Mouse (Mus musculus) Patski (cell line): ENCODE results near the gene Col6a4. TPM values are rescaled to one million over a fixed set of nuclear protein-coding genes. Genes with fewer than 3 reads are reported as not detected.
A peak's percentile ranks its signal among the peaks of the same experiment; 100 is the strongest.

Source experiments
- ATAC-seq: fragments of 100-300 bp; one replicate; pipeline ENCODE4 v1.8.0; 2021
- CTCF ChIA-PET: fragments of 350-600 bp; sonication (Branson Sonifier 250); formaldehyde crosslinking; loops from one replicate; lab custom pipeline; 2022; ENCODE audit warnings: inconsistent platforms; lab: Charles Lee
- POLR2A ChIA-PET: fragments of 350-600 bp; sonication (Branson Sonifier 250); formaldehyde crosslinking; loops from one replicate; lab custom pipeline; 2022; ENCODE audit warnings: antibody characterized with exemption, inconsistent platforms; lab: Charles Lee
- DNase-seq: peaks from one replicate; pipeline ENCODE4 v3.0.0-alpha.2; 2011; ENCODE audit warnings: low read depth, low spot score
- H3K27me3 ChIP-seq: fragments of 371-371 bp; one replicate; pipeline ENCODE4 v1.5.1; 2021
- CTCF ChIP-seq: fragments of 100-300 bp; IDR thresholded peaks from one replicate; pipeline ENCODE4 v1.5.1; 2021
- in situ Hi-C: fragments of 300-500 bp; cut with MboI; formaldehyde crosslinking; loops from 3 replicates; pipeline ENCODE4 v1.11.1; 2018; ENCODE audit warnings: low pct_unique_long_range_greater_than_20kb, mixed read lengths
- polyA plus RNA-seq: library from polyadenylated mRNA; unstranded; gene quantifications from one replicate; pipeline ENCODE4 v1.2.3, GENCODE M21; 2021

The Col6a4 gene
- polyA plus RNA-seq, result 0.21 TPM

DNA sequence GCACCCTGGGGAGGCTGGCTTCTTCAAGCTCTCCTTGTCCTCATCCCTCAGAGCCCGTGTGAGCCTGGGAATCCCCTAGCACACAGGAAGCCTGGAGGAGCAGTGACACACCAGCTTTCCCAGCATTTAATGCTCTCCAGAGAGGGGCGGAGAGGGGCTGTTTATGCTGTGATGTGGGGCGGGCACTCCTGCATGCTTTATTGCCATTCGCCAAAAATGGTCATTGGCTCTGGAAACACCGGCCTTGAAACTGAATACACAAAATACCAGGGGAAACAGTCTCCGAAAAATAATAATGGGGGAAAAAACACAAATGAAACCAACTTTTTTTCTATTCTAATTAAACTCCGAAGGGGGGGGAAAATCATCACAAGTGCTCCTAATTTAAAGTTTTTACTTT, at the start of gene Col6a4:
TSS of gene Col6a4 (minus strand) at position 101 of the 400 bp plus-strand sequence.
- no peak for ATAC-seq
- DNase-seq, result no peak
- peaks cover 15% of the 10 kb centered on the region for H3K27me3 ChIP-seq
- in situ Hi-C loops, result no loop called here
- ChIA-PET CTCF (no interaction called here), POLR2A (no interaction called here)
- TF ChIP-seq CTCF, result no peak

DNA sequence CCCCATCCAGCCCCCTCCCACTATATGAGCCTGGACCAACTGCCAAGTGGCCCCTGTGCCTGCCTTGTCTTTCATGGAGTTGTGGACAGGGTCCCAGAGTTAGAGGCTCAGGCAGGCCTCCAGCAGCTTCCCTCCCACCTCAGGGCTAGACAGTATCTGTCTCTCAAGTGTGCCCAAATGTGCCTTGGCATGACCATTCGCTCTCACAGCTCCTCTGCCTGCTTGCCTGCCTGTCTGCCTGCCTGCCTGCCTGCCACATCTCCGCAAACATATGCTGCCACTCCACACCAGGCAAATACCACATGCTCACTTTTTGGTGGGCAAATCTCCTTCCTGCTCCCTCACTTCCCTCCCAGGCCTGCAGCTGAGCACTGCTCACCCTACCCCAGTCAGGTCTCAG, 49.0 kb upstream of the Col6a4 start:
- ATAC-seq (no peak), DNase-seq (no peak)
- in situ Hi-C loops, result no loop called here
- peaks cover 27% of the 10 kb centered on the region for H3K27me3 ChIP-seq
- no peak for TF ChIP-seq CTCF
- ChIA-PET POLR2A (no interaction called here), CTCF (interaction anchor here (1.6 kb wide), 1 partner anchor 33 kb away, joined by 4 read pairs; no protein-coding TSS in a partner anchor)

- peaks cover 24% of the 10 kb centered on the region for H3K27me3 ChIP-seq
- DNase-seq (no peak), ATAC-seq (no peak)
- TF ChIP-seq CTCF, result no peak
- POLR2A ChIA-PET, result no interaction called here
- in situ Hi-C loops, result no loop called here
- CTCF ChIA-PET, result no interaction called here
Measured at GRCm38 (mm10) chr9:106144176-106144575, 47.6 kb upstream of the Col6a4 start.

- in situ Hi-C loops, result no loop called here
- ChIA-PET CTCF (no interaction called here), POLR2A (no interaction called here)
- no peak for ATAC-seq
- TF ChIP-seq CTCF, result no peak
- H3K27me3 ChIP-seq, result peaks cover 7% of the 10 kb centered on the region
- no peak for DNase-seq
Measured at GRCm38 (mm10) chr9:106141955-106142354, 45.4 kb upstream of the Col6a4 start.

DNA sequence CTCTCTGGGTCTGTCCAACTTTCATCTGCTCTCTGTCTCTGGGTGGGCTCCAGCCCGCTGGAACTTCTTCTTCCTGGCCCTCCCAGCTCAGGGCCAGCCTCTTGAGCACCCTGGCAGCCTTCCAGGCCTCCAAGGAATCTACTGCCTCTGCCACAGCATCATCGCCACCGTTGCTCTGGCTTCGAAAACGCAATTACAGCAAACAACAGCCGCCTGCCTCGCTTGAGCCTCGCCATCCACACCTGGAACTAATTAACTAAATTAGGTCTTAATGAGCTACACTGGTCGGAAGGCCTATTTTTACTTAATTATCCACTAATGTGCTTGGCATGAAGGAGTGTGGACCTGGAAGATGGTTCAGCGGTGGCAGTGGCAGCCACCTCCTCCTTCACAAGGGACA, 43.2 kb upstream of the Col6a4 start:
- ATAC-seq (no peak), DNase-seq (no peak)
- in situ Hi-C loops, result no loop called here
- ChIA-PET CTCF (no interaction called here), POLR2A (no interaction called here)
- no peak for TF ChIP-seq CTCF
- peaks cover 4% of the 10 kb centered on the region for H3K27me3 ChIP-seq

- in situ Hi-C loops, result no loop called here
- ChIA-PET CTCF (interaction anchor here (1.2 to 1.9 kb wide), 3 partner anchors 9 to 25 kb away, joined by 3 to 7 read pairs (median 3); no protein-coding TSS in a partner anchor), POLR2A (no interaction called here)
- ATAC-seq (no peak), DNase-seq (no peak)
- peaks cover 4% of the 10 kb centered on the region for H3K27me3 ChIP-seq
- no peak for TF ChIP-seq CTCF
Measured at GRCm38 (mm10) chr9:106137671-106138216, 41.2 kb upstream of the Col6a4 start.

DNA sequence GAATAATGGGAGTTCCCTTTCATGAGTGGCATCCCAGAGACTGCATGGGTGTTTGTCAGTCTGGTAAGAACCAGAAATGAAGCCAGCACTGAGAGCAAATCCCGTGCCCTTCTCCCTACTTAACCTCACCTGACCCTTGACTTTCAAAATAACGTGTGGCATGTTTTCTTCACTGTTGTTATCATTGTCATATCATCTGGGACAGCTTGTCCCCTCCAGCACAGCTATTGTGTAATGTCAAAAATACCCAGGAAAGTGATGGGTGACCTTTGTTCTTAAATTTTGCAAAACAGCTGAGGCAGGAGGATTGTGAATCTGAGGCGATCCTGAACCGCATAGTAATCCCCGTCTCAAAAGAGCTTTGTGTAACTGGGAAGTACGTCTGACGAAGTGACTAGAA, 33.7 kb upstream of the Col6a4 start:
- H3K27me3 ChIP-seq, result no peaks in the 10 kb centered on the region
- DNase-seq, result no peak
- CTCF ChIA-PET, result no interaction called here
- TF ChIP-seq CTCF, result no peak
- ATAC-seq, result no peak
- POLR2A ChIA-PET, result no interaction called here
- in situ Hi-C loops, result no loop called here

DNA sequence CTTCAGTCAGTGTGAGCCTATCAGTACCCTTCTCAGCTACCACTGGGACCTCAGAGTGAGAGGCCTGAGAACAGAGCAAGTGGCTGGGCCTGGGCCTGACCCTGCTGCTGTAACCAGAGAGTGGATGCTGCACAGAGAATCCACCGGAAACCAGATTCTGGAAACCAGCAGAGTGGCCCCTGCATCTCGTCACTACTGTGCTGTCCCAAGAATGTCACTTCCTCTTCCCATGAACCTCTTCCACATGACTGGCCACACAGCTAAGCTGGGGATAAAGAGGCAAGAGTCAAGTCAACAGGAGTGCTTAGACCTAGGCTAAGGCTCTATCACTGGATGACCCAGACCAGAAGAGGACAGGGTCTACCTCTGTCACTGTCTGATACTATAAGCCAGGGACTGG, 32.5 kb upstream of the Col6a4 start:
- no peak for DNase-seq
- CTCF ChIA-PET, result interaction anchor here (1.0 kb wide), 2 partner anchors 9 to 28 kb away, joined by 3 read pairs; no protein-coding TSS in a partner anchor
- POLR2A ChIA-PET, result no interaction called here
- H3K27me3 ChIP-seq, result no peaks in the 10 kb centered on the region
- no peak for TF ChIP-seq CTCF
- in situ Hi-C loops, result no loop called here
- no peak for ATAC-seq

DNA sequence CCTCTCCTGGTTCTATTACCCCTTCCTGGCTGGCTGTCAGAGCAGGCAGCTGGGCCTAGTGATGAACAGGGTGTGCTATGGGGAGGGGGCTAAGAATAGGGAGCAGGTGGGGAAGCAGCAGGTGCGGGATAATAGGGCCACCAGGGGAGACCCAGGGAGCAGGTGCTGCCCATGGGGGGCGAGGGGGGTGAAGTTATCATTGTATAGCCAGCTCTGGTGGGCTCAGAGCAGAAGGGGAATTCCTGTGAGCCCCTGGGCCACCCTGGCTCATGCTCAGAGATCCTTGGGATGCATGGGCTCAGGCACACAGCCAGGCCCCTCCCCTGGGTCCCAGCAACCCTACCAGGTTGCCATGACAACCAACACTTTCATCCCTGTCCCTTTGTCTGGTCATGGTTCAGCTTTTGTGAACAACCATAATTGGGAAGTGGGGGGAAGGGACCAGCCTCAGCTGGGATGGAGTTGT, 30.2 kb upstream of the Col6a4 start:
- ATAC-seq (no peak), DNase-seq (no peak)
- H3K27me3 ChIP-seq, result no peaks in the 10 kb centered on the region
- no peak for TF ChIP-seq CTCF
- CTCF ChIA-PET, result no interaction called here
- in situ Hi-C loops, result no loop called here
- POLR2A ChIA-PET, result no interaction called here

DNA sequence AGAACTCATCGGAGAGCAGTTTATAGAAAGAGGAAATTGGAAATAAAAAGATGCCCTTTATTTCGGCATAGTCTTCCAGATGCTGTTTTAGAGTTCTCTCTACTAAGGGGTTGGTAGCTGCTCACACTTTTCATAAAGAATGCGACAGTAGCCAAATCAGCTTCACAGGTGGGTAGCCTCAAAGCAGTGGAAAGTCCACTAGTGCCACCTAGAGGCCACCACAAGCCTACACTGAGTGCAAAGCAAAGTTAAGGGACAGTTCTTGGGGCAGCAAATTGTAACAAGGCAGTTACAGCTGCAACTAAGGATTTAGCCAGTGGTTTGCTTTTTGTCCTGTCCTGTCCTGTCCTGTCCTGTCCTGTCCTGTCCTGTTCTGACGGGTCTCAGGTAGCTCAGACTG, 27.0 kb upstream of the Col6a4 start:
- peaks cover 8% of the 10 kb centered on the region for H3K27me3 ChIP-seq
- in situ Hi-C loops, result loop anchor here (25.0 kb wide), 1 partner anchor 436 kb away; no protein-coding TSS in a partner anchor
- ATAC-seq (no peak), DNase-seq (no peak)
- peak; percentile 69 for TF ChIP-seq CTCF
- ChIA-PET POLR2A (no interaction called here), CTCF (interaction anchor here (0.9 to 2.3 kb wide), 6 partner anchors 9 to 263 kb away, joined by 3 to 12 read pairs (median 4); no protein-coding TSS in a partner anchor)

DNA sequence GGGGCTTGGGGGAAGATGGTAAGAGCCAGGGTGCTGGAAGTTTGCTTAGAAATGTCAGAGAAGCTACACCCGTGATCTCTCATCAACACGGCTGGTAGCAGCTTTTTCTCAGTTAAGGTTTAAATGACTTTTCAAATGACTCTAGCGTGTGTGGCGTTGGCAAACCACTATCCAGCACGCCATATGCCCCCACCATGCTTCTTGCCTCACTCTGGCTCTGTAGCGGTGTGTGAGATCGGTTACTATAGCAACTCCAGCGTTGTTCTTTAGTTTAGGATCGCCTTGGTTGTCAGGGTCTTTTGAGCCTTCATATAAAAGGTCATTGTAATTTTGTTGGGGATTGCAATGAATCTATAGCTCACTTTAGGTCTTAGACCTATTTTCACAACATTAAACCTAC, 22.5 kb upstream of the Col6a4 start:
- in situ Hi-C loops, result loop anchor here (25.0 kb wide), 1 partner anchor 432 kb away; no protein-coding TSS in a partner anchor
- no peak for TF ChIP-seq CTCF
- ChIA-PET CTCF (interaction anchor here (0.9 to 1.1 kb wide), 2 partner anchors 38 to 93 kb away, joined by 3 read pairs; no protein-coding TSS in a partner anchor), POLR2A (no interaction called here)
- H3K27me3 ChIP-seq, result peaks cover 25% of the 10 kb centered on the region
- no peak for ATAC-seq
- no peak for DNase-seq
